Mouse (Mus musculus) cerebellum, adult 2 months (tissue): ENCODE data around the gene Zbtb8a.

Experiments
- CTCF ChIP-seq: fragments of 200-500 bp; IDR thresholded peaks from 2 replicates; pipeline ENCODE4 v1.5.1; 2011; ENCODE audit warnings: low read depth, mild to moderate bottlenecking, control low read depth, low read length, moderate library complexity, borderline replicate concordance; ENCODE audit not compliant: insufficient read depth
- POLR2A ChIP-seq: fragments of 200-500 bp; IDR thresholded peaks from 2 replicates; pipeline ENCODE4 v1.6.1; 2011; ENCODE audit warnings: low read length, control low read depth, borderline replicate concordance; ENCODE audit not compliant: insufficient read depth

- no peak for TF ChIP-seq POLR2A
- peak; percentile 51; the same call in 1 of the 2 replicates for TF ChIP-seq CTCF
Observed at GRCm38 (mm10) chr4:129406447-129406846, 28.5 kb upstream of the Zbtb8a start.
